Mouse (Mus musculus): ENCODE data around the gene Magi1. TPM values are rescaled to one million over a fixed set of nuclear protein-coding genes. Genes with fewer than 3 reads are reported as not detected.

Gene Magi1
- polyA plus RNA-seq, 1 experiment from 2014 or later = 9.8 TPM

DNA sequence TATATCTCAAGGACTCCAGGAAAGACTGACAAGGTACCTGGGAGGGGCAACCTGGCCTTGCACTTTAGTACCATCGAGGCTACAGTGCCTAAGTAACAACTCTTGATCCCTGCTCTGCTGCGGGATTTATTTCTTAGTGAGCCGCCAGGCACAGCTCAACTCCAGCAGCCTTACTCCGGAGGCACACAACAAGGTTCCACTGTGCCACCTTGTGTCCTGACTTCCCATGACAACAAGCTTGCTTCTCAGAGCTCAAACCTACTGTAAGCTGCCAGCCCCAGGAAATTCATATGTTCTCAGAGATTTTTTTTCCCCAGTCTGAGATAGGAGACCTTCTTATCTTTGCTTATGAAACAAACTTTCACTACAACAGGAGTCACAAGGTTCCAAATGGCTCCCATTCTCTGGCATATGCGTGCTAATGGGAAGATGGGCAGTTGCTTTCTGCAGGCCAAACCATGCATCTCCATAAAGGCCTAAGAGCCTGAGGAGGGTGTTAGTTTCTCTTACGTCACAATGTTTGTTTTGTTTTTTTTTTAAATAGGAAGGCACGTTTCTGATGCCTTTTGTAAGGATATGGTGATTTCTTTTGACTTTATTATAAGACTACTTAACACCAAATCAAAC is 556.8 kb downstream of the Magi1 start:
- H3K27ac ChIP-seq = no peak overlapping the region
- no peak overlapping the region for H3K4me3 ChIP-seq (replicated peaks)
- H3K4me1 ChIP-seq = peaks cover 8% of the 10 kb centered on the region; the same call in 1 of the 2 replicates
- no peaks in the 10 kb centered on the region for H3K36me3 ChIP-seq
- no peaks in the 10 kb centered on the region for H3K9me3 ChIP-seq
- H3K27me3 ChIP-seq (replicated peaks) = no peaks in the 10 kb centered on the region
- no peak overlapping the region for H3K4me2 ChIP-seq
- H3K9ac ChIP-seq = no peak overlapping the region
- 44% methylated on average over 7 of the region's 7 CpGs for WGBS
- no peak for ATAC-seq (ENCODE audit: insufficient read depth, low FRiP score, low read depth)

DNA sequence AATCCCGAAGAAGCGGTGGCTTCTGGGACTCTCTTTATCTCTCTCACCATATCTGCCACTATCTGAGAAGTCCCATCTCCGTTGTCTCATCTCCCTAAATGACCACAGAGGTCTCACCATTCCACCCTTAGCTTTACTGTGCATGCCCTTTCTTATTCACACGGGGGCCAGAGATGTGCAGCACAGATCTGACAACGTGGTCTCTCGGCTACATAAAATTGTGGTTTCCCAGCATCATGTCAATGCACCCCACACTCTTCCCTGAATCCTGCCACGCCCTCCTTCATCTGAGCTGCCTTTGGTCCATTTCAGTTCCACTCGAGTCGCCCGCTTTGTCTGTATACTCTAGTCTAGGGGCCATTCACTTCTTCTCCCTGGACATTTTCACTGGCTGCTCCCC is 557.6 kb downstream of the Magi1 start:
- Histone ChIP-seq H3K4me1 (peaks cover 8% of the 10 kb centered on the region; the same call in 1 of the 2 replicates), H3K9ac (no peak overlapping the region), H3K27ac (no peak overlapping the region), H3K9me3 (no peaks in the 10 kb centered on the region), H3K36me3 (no peaks in the 10 kb centered on the region), H3K4me3 (replicated peaks) (no peak overlapping the region), H3K27me3 (replicated peaks) (no peaks in the 10 kb centered on the region), H3K4me2 (no peak overlapping the region)
- no peak for ATAC-seq (ENCODE audit: insufficient read depth, low FRiP score, low read depth)
- 86% methylated on average over 10 of the region's 10 CpGs for WGBS

DNA sequence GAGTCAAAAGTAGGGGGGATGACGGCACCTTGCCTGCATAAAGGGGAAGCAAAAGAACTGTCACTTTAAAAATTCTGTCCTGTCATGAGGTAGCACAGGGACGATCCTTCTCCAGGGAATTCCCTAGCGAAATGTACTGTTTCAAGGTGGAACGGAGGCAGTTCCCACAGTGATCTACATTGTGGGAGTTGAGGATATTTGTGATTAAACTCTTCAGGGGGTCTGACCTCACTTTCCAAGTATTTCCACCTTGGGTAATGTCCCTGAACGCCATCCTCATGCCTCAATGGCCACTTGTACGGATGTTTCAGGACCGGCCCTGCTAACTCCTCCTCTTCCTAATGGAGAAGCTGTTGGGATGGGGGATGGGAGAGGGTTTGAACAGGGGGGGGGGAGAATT is 559.0 kb downstream of the Magi1 start:
- no peaks in the 10 kb centered on the region for H3K36me3 ChIP-seq
- H3K9me3 ChIP-seq = no peaks in the 10 kb centered on the region
- H3K4me3 ChIP-seq (replicated peaks) = no peak overlapping the region
- ATAC-seq (ENCODE audit: insufficient read depth, low FRiP score, low read depth) = no peak
- H3K9ac ChIP-seq = no peak overlapping the region
- peaks cover 8% of the 10 kb centered on the region; the same call in 1 of the 2 replicates for H3K4me1 ChIP-seq
- 79% methylated on average over 7 of the region's 7 CpGs for WGBS
- no peak overlapping the region for H3K27ac ChIP-seq
- no peaks in the 10 kb centered on the region for H3K27me3 ChIP-seq (replicated peaks)
- no peak overlapping the region for H3K4me2 ChIP-seq

DNA sequence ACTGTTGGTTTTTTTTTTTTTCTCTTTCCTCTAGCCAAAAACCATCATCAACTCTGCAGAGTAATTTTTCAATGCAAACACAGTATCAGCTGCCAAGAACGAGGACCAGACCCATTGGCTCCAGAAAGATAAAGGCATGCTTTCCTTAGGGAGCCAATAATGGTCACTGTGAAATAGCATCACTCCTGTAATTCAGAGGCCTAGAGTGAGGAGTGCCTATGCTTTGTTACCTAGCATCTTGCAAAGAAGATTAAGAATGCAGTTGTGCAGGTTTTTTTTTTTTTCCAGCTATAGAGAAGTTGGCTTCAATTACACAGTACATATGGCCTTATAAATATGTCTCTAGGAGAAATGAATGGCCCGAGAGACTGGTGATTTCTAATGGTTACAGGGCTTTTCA is 560.5 kb downstream of the Magi1 start:
- H3K27ac ChIP-seq = no peak overlapping the region
- H3K4me2 ChIP-seq = no peak overlapping the region
- no peak overlapping the region for H3K4me3 ChIP-seq (replicated peaks)
- WGBS = 55% methylated on average over 2 of the region's 2 CpGs
- no peak overlapping the region for H3K9ac ChIP-seq
- H3K27me3 ChIP-seq (replicated peaks) = no peaks in the 10 kb centered on the region
- H3K4me1 ChIP-seq = peaks cover 8% of the 10 kb centered on the region; the same call in 1 of the 2 replicates
- H3K9me3 ChIP-seq = no peaks in the 10 kb centered on the region
- H3K36me3 ChIP-seq = no peaks in the 10 kb centered on the region
- ATAC-seq (ENCODE audit: insufficient read depth, low FRiP score, low read depth) = no peak

DNA sequence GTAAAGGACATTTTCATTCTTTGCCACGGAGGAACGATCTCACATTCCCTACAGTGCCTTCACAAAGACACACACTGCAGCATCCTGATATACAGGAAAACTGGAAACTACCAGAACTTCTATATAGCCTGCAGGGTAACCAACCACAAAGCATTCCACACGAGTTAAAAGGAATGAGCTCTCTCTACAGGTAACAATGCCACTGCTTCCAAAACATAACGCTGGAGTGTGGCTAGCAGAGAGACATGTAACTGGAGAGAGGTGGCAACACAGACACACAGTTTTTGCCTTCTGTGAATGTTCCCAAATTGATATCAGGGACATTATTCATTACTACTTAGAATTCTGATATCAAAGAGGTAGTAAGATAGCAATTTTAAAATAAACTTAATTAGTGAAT is 564.2 kb downstream of the Magi1 start:
- Histone ChIP-seq H3K4me1 (0 out of 2 replicates have a peak, but pooled peaks cover 7% of the 10 kb centered on the region), H3K4me3 (replicated peaks) (no peak overlapping the region), H3K27me3 (replicated peaks) (0 out of 2 replicates have a peak, but pooled peaks cover 4% of the 10 kb centered on the region), H3K27ac (no peak overlapping the region), H3K36me3 (no peaks in the 10 kb centered on the region), H3K4me2 (no peak overlapping the region), H3K9ac (no peak overlapping the region), H3K9me3 (no peaks in the 10 kb centered on the region)
- 51% methylated on average over 4 of the region's 4 CpGs for WGBS
- no peak for ATAC-seq (ENCODE audit: insufficient read depth, low FRiP score, low read depth)

DNA sequence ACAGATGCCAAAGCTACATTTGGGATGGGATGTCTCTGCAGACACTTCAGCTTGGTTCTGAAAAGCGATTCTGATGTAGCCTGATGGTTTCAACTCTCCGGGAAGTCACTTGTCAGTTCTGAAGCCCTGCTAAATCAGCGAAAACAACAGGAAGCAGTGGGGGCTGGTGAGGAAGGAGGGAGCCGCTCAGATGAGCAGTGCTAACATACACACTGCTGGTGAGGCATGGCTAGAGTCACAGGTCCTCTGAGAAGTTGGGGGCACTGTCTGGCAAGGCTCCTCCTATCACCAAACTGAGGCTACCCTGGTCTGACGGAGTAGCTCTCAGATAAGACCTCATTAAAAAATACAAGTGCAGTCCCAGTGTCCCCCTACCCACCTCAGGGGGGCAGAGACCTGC is 565.3 kb downstream of the Magi1 start:
- no peak overlapping the region for H3K27ac ChIP-seq
- H3K27me3 ChIP-seq (replicated peaks) = 0 out of 2 replicates have a peak, but pooled peaks cover 4% of the 10 kb centered on the region
- 26% methylated on average over 5 of the region's 5 CpGs for WGBS
- no peaks in the 10 kb centered on the region for H3K36me3 ChIP-seq
- H3K9ac ChIP-seq = no peak overlapping the region
- H3K4me3 ChIP-seq (replicated peaks) = no peak overlapping the region
- no peak for ATAC-seq (ENCODE audit: insufficient read depth, low FRiP score, low read depth)
- no peaks in the 10 kb centered on the region for H3K9me3 ChIP-seq
- 0 out of 2 replicates have a peak, but pooled peaks cover 7% of the 10 kb centered on the region for H3K4me1 ChIP-seq
- H3K4me2 ChIP-seq = no peak overlapping the region

DNA sequence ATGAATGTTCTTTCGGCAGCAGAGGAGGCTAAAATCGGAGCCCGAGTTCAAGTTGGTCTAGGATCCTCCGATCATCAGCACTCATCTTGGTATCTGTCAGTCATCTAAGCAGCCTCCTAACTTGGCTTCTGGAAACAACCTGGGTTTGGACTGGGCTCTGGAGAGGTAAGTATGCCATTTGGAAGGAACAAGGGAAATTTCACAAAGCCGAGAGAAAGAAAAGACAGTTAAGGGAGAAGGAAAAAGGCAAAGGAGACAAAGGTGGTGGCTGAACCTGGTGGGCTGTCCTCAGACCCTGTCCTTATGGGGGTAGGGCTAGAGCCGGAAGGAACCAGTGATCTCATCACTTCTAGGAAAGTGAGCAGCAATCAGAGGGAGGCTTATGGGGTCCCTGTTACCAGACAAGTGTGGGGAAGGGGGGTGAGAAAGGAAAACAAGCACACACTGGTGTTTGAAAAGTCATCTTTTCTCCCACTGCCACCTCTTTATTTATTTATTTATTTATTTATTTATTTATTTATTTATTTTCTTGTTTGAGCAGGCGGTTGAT is 565.8 kb downstream of the Magi1 start:
- H3K9me3 ChIP-seq = no peaks in the 10 kb centered on the region

DNA sequence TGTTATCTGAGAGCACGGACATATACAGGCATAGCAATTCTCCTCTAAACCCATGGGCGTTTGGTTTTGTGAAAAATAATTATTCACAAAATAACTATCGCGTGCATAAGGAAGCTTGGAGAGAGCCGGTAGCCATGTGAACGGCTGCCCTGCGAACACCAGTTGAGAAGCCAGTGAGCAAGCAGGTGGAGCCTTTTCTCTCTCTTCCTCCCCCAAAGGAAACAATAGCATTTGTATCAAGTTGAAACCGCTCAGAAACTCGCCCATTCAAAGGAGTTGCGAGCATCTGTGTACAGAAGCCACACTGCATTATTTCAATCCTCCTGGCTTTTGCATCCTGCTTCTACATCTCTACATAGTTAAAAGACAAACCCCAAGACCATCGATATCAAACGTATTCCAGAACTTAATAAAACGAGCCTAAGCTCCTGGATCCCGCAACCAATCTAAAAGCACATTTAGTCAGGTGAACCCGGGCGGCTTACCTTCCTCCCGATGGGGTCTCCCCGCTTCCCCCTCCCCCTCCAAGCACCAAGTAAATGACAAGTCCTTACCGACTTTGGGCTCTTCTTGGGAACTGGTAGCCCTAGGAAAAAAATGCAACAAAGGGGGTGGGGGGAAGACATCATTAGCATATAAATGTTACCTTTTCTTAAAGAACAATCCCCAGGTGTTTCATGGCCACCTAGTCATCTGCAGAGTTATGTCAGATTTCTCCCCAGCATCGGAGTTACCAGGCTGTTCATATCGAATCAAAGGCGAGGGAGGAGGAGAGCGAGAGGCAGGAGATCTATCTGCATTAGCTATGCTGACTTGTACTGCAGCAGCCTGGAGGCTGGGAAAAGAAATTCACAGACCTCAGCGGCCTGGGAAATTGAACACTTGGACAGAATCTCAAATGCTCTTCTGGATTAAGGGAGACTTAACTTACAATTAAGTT is 566.8 kb downstream of the Magi1 start:
- Histone ChIP-seq H3K27ac (no peak overlapping the region), H3K4me1 (0 out of 2 replicates have a peak, but pooled peaks cover 7% of the 10 kb centered on the region), H3K9me3 (no peaks in the 10 kb centered on the region), H3K4me3 (replicated peaks) (no peak overlapping the region), H3K4me2 (peak overlapping the region; percentile 19), H3K27me3 (replicated peaks) (0 out of 2 replicates have a peak, but pooled peaks cover 4% of the 10 kb centered on the region), H3K36me3 (no peaks in the 10 kb centered on the region), H3K9ac (no peak overlapping the region)
- no peak for ATAC-seq (ENCODE audit: insufficient read depth, low FRiP score, low read depth)
- 13% methylated on average over 24 of the region's 24 CpGs for WGBS

More for the DNA sequence above, 565.8 kb downstream of the Magi1 start:
- no peak for ATAC-seq (ENCODE audit: insufficient read depth, low FRiP score, low read depth)
- no peak overlapping the region for H3K4me2 ChIP-seq
- H3K4me3 ChIP-seq (replicated peaks) = no peak overlapping the region
- 0 out of 2 replicates have a peak, but pooled peaks cover 4% of the 10 kb centered on the region for H3K27me3 ChIP-seq (replicated peaks)
- H3K4me1 ChIP-seq = 0 out of 2 replicates have a peak, but pooled peaks cover 7% of the 10 kb centered on the region
- no peaks in the 10 kb centered on the region for H3K36me3 ChIP-seq
- 30% methylated on average over 7 of the region's 7 CpGs for WGBS
- H3K27ac ChIP-seq = no peak overlapping the region
- H3K9ac ChIP-seq = no peak overlapping the region

DNA sequence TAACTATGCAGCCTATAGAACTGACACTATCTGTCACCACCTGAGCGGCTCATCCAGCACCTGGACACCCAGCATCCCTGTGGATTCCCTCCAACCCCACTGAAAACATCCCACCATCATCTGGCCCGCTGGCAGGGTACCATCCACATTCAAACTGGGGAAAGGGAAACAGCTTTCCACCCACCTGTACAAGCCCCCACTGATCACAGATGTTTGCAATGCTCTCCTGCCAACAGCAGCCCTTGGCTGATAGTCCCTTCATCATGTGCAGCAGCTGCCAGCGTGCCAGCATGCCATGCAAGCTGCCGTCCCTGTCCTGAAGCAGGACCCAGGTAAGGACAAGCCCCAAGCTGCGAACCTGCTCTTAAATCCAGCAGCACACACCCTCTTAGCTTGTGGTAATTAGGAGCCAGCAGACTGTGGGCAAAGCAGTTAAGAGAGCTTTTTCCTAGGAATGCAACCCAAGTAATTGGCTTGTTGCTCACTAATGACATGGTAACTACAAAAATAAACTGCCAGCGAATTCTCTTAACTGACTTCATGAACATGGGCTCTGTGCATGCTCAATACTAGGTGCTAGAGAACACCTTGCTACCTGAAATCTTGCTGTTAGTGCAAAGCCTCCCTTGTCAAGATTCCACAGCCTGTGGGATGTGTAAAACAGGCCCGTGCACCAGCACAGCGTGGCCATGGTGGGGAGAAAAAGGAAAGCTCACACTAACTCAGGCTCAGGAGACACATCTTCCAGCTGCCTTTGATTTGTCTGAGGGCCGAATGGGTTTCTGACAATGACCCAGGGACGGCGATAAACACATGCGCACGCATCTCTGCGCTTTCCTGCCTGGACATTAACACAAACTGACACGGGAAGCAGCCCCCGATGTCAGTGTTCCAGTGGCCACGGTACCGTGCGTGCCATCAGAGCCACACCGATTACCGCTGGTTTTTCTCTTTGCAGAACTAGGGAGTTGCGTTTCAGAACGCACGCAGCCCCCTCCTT is 568.2 kb downstream of the Magi1 start:
- no peaks in the 10 kb centered on the region for H3K36me3 ChIP-seq
- H3K4me1 ChIP-seq = 0 out of 2 replicates have a peak, but pooled peaks cover 7% of the 10 kb centered on the region
- H3K9ac ChIP-seq = no peak overlapping the region
- H3K9me3 ChIP-seq = no peaks in the 10 kb centered on the region
- peak overlapping the region; percentile 38 for H3K4me2 ChIP-seq
- 43% methylated on average over 24 of the region's 24 CpGs for WGBS
- no peak overlapping the region for H3K27ac ChIP-seq
- 0 out of 2 replicates have a peak, but pooled peaks cover 4% of the 10 kb centered on the region for H3K27me3 ChIP-seq (replicated peaks)
- H3K4me3 ChIP-seq (replicated peaks) = peak overlapping the region; percentile 18
- no peak for ATAC-seq (ENCODE audit: insufficient read depth, low FRiP score, low read depth)

DNA sequence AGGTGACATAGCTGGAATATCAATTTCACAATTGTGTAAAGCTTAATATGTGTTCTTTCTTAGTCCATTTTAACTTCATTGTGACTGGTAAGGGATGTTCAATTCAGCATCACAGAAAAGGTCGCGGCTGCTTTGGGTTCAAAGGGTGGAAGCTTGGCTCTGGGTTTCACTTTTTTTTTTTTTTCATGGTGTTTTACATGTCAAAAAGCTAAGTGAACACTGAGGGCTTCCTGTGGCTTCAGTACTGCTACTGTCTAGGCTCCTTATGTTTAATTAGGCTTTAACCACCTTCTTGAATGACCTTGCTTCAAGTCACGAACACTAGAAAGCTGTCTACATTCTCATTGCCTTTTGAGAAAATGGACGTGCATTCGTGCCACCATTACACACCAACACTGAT is 579.4 kb downstream of the Magi1 start:
- no peak overlapping the region for H3K4me3 ChIP-seq (replicated peaks)
- H3K9ac ChIP-seq = no peak overlapping the region
- H3K4me1 ChIP-seq = no peaks in the 10 kb centered on the region
- no peaks in the 10 kb centered on the region for H3K9me3 ChIP-seq
- no peak overlapping the region for H3K4me2 ChIP-seq
- no peaks in the 10 kb centered on the region for H3K27me3 ChIP-seq (replicated peaks)
- ATAC-seq (ENCODE audit: insufficient read depth, low FRiP score, low read depth) = no peak
- H3K36me3 ChIP-seq = no peaks in the 10 kb centered on the region
- whole genome bisulfite sequencing = 90% methylated on average over 5 of the region's 5 CpGs
- no peak overlapping the region for H3K27ac ChIP-seq

DNA sequence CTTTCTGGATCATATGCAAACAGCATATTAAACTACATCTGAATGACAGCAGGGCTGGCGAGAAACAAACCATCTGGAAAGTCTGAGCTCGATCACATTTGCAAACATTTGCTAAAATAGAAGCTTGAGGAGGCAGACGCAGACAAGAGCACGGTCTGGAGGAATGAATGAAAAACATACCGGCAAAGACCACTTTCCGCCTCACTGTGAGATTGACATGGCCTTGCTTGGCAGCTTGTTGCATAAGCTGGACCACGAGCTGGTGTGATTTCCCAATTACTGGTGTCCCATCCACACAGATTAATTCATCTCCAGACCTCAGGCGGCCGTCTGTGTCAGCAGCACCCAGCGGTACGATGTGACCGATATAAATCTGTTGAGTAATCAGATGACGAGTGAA is 584.3 kb downstream of the Magi1 start:
- Histone ChIP-seq H3K36me3 (no peaks in the 10 kb centered on the region), H3K9me3 (no peaks in the 10 kb centered on the region), H3K4me2 (no peak overlapping the region), H3K4me3 (replicated peaks) (no peak overlapping the region), H3K27me3 (replicated peaks) (no peaks in the 10 kb centered on the region), H3K27ac (no peak overlapping the region), H3K9ac (no peak overlapping the region), H3K4me1 (no peaks in the 10 kb centered on the region)
- WGBS = 56% methylated on average over 13 of the region's 13 CpGs
- ATAC-seq (ENCODE audit: insufficient read depth, low FRiP score, low read depth) = no peak
